Mouse (Mus musculus) gastrocnemius, adult 18-20 months (tissue): Measurements from ENCODE around the gene Plod1. TPM values are rescaled to one million over a fixed set of nuclear protein-coding genes. Genes with fewer than 3 reads are reported as not detected.
"Not testable (repeated sequence)": the region's sequence is repeated elsewhere in the genome, so short reads cannot be mapped to it uniquely, and the experiment has no call there.

Source experiments
- DNase-seq: peaks from one replicate; pipeline ENCODE4 v3.0.0; 2021; ENCODE audit warnings: low spot score
- total RNA-seq, 2 experiments: library from RNA; stranded (reverse); gene quantifications; 2 replicates each; pipeline ENCODE4 v1.2.3; 2021

Plod1 gene
- total RNA-seq, 2 experiments from 2014 or later: 16.0 to 17.2 TPM

GRCm38 (mm10) chr4:147896411-147896810 lies 40.2 kb downstream of the Plod1 start:
- DNase-seq: no peak

GRCm38 (mm10) chr4:147895815-147896330 lies 40.7 kb downstream of the Plod1 start:
- no peak for DNase-seq

GRCm38 (mm10) chr4:147890341-147890740 lies 46.2 kb downstream of the Plod1 start:
- no peak for DNase-seq

GRCm38 (mm10) chr4:147888237-147888636 lies 48.3 kb downstream of the Plod1 start:
- no peak for DNase-seq

GRCm38 (mm10) chr4:147887277-147887676 lies 49.3 kb downstream of the Plod1 start:
- no peak for DNase-seq

GRCm38 (mm10) chr4:147886158-147886557 lies 50.4 kb downstream of the Plod1 start:
- no peak for DNase-seq

GRCm38 (mm10) chr4:147884138-147884537 lies 52.4 kb downstream of the Plod1 start:
- no peak for DNase-seq

- DNase-seq: no peak
Observed at GRCm38 (mm10) chr4:147883041-147883440, 53.5 kb downstream of the Plod1 start.

- DNase-seq: no peak
Observed at GRCm38 (mm10) chr4:147881792-147882191, 54.8 kb downstream of the Plod1 start.

GRCm38 (mm10) chr4:147879865-147880264 lies 56.7 kb downstream of the Plod1 start:
- no peak for DNase-seq

- DNase-seq: no peak
Observed at GRCm38 (mm10) chr4:147879456-147879855, 57.1 kb downstream of the Plod1 start.

- no peak for DNase-seq
Observed at GRCm38 (mm10) chr4:147878537-147878936, 58.0 kb downstream of the Plod1 start.

- DNase-seq: no peak
Observed at GRCm38 (mm10) chr4:147875852-147876575, 60.6 kb downstream of the Plod1 start.

GRCm38 (mm10) chr4:147869238-147869637 lies 67.3 kb downstream of the Plod1 start:
- no peak for DNase-seq

- peak; percentile 95 for DNase-seq
Observed at GRCm38 (mm10) chr4:147868450-147869031, 68.0 kb downstream of the Plod1 start, which contains the start of the genes Miip and Fv1. Gene Miip, minus strand, starts transcription at chr4:147868816. Gene Fv1, plus strand, starts transcription at chr4:147868979.

- DNase-seq: no peak
Observed at GRCm38 (mm10) chr4:147867563-147868449, 68.8 kb downstream of the Plod1 start.

- DNase-seq: not testable (repeated sequence)
Observed at GRCm38 (mm10) chr4:147866793-147867192, 69.8 kb downstream of the Plod1 start.

GRCm38 (mm10) chr4:147866056-147866455 lies 70.5 kb downstream of the Plod1 start:
- no peak for DNase-seq

GRCm38 (mm10) chr4:147865651-147866050 lies 70.9 kb downstream of the Plod1 start:
- DNase-seq: no peak

GRCm38 (mm10) chr4:147862051-147862450 lies 74.5 kb downstream of the Plod1 start:
- DNase-seq: no peak
